Mouse (Mus musculus): Measurements from ENCODE around the gene Cblc. TPM values are rescaled to one million over a fixed set of nuclear protein-coding genes. Genes with fewer than 3 reads are reported as not detected.
A peak's percentile ranks its signal among the peaks of the same experiment; 100 is the strongest.

Gene Cblc
- polyA plus RNA-seq, 1 experiment = 17.1 TPM

- H3K36me3 ChIP-seq (ENCODE audit: control insufficient read depth, insufficient read depth, low read length, poor library complexity, severe bottlenecking) = peaks cover 15% of the 10 kb centered on the region
- H3K27me3 ChIP-seq (ENCODE audit: control insufficient read depth, insufficient read depth, low read length, poor library complexity, severe bottlenecking) = no peaks in the 10 kb centered on the region
- TF ChIP-seq EP300 (IDR thresholded peaks at IDR 0.05; ENCODE audit: insufficient read depth, low read depth, low read length) (peak; percentile 31; the same call in 1 of the 2 replicates), POLR2A (IDR thresholded peaks at IDR 0.05; ENCODE audit: insufficient read depth, low read length) (no peak)
- no peaks in the 10 kb centered on the region for H3K9me3 ChIP-seq (replicated peaks; ENCODE audit: control insufficient read depth, insufficient read depth, low read length, poor library complexity, severe bottlenecking)
- peak overlapping the region; percentile 41; the same call in 1 of the 2 replicates for H3K27ac ChIP-seq (ENCODE audit: insufficient read depth, low read length)
- H3K4me3 ChIP-seq (ENCODE audit: low read depth, low read length) = peak overlapping the region; percentile 73
- peaks cover 21% of the 10 kb centered on the region for H3K4me1 ChIP-seq (ENCODE audit: control insufficient read depth, insufficient read depth, low read length)
- H3K9ac ChIP-seq (ENCODE audit: low read depth, poor library complexity, severe bottlenecking) = peak overlapping the region; percentile 55
These were observed 50.0 kb downstream of the Cblc start for GRCm38 (mm10) chr7:19746426-19747201.

GRCm38 (mm10) chr7:19745971-19746370 is 50.6 kb downstream of the Cblc start:
- Histone ChIP-seq H3K4me3 (ENCODE audit: low read depth, low read length) (0 out of 2 replicates have a peak overlapping the region, but pooled peaks have one; percentile 11), H3K9me3 (replicated peaks; ENCODE audit: control insufficient read depth, insufficient read depth, low read length, poor library complexity, severe bottlenecking) (no peaks in the 10 kb centered on the region), H3K9ac (ENCODE audit: low read depth, poor library complexity, severe bottlenecking) (peak overlapping the region; percentile 5; the same call in 1 of the 2 replicates), H3K27me3 (ENCODE audit: control insufficient read depth, insufficient read depth, low read length, poor library complexity, severe bottlenecking) (no peaks in the 10 kb centered on the region), H3K27ac (ENCODE audit: insufficient read depth, low read length) (no peak overlapping the region), H3K36me3 (ENCODE audit: control insufficient read depth, insufficient read depth, low read length, poor library complexity, severe bottlenecking) (peaks cover 15% of the 10 kb centered on the region), H3K4me1 (ENCODE audit: control insufficient read depth, insufficient read depth, low read length) (peaks cover 21% of the 10 kb centered on the region)
- TF ChIP-seq CTCF (IDR thresholded peaks at IDR 0.05; ENCODE audit: low read depth, low read length) = no peak
- TF ChIP-seq POLR2A (IDR thresholded peaks at IDR 0.05; ENCODE audit: insufficient read depth, low read length) = no peak
- no peak for TF ChIP-seq EP300 (IDR thresholded peaks at IDR 0.05; ENCODE audit: insufficient read depth, low read depth, low read length)

GRCm38 (mm10) chr7:19744590-19745385 is 51.8 kb downstream of the Cblc start:
- no peaks in the 10 kb centered on the region for H3K9me3 ChIP-seq (replicated peaks; ENCODE audit: control insufficient read depth, insufficient read depth, low read length, poor library complexity, severe bottlenecking)
- no peaks in the 10 kb centered on the region for H3K27me3 ChIP-seq (ENCODE audit: control insufficient read depth, insufficient read depth, low read length, poor library complexity, severe bottlenecking)
- 0 out of 2 replicates have a peak overlapping the region, but pooled peaks have one; percentile 19 for H3K9ac ChIP-seq (ENCODE audit: low read depth, poor library complexity, severe bottlenecking)
- H3K36me3 ChIP-seq (ENCODE audit: control insufficient read depth, insufficient read depth, low read length, poor library complexity, severe bottlenecking) = peaks cover 20% of the 10 kb centered on the region
- H3K27ac ChIP-seq (ENCODE audit: insufficient read depth, low read length) = peak overlapping the region; percentile 16; the same call in 1 of the 2 replicates
- H3K4me3 ChIP-seq (ENCODE audit: low read depth, low read length) = no peak overlapping the region; the same call in 1 of the 2 replicates
- peaks cover 18% of the 10 kb centered on the region for H3K4me1 ChIP-seq (ENCODE audit: control insufficient read depth, insufficient read depth, low read length)
- TF ChIP-seq CTCF (IDR thresholded peaks at IDR 0.05; ENCODE audit: low read depth, low read length) = no peak
- TF ChIP-seq POLR2A (IDR thresholded peaks at IDR 0.05; ENCODE audit: insufficient read depth, low read length) = no peak
- no peak for TF ChIP-seq EP300 (IDR thresholded peaks at IDR 0.05; ENCODE audit: insufficient read depth, low read depth, low read length)

DNA sequence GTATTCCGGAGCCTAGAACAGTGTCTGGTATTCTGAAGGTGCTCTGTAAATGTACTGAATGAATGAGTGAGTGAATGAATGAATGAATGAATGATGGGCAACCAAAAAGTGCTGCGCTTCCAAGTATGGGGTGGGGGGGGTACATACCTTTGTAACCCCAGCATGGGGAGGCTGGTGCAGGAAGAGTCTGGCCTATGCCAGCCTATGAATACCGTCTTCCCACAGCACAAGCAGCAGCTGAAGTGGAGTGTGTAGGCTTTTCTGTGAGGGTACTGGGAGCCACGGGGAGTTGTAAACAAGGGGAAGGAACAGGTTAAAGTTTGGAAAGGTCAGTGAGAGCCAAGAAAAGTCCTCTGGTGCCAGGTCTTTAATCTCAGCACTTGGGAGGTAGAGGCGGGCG is 52.8 kb downstream of the Cblc start:
- H3K36me3 ChIP-seq (ENCODE audit: control insufficient read depth, insufficient read depth, low read length, poor library complexity, severe bottlenecking) = peaks cover 20% of the 10 kb centered on the region
- no peak overlapping the region for H3K9ac ChIP-seq (ENCODE audit: low read depth, poor library complexity, severe bottlenecking)
- H3K27ac ChIP-seq (ENCODE audit: insufficient read depth, low read length) = no peak overlapping the region
- no peaks in the 10 kb centered on the region for H3K27me3 ChIP-seq (ENCODE audit: control insufficient read depth, insufficient read depth, low read length, poor library complexity, severe bottlenecking)
- H3K4me1 ChIP-seq (ENCODE audit: control insufficient read depth, insufficient read depth, low read length) = peaks cover 18% of the 10 kb centered on the region
- H3K4me3 ChIP-seq (ENCODE audit: low read depth, low read length) = no peak overlapping the region
- TF ChIP-seq EP300 (IDR thresholded peaks at IDR 0.05; ENCODE audit: insufficient read depth, low read depth, low read length) (no peak), CTCF (IDR thresholded peaks at IDR 0.05; ENCODE audit: low read depth, low read length) (no peak), POLR2A (IDR thresholded peaks at IDR 0.05; ENCODE audit: insufficient read depth, low read length) (no peak)
- H3K9me3 ChIP-seq (replicated peaks; ENCODE audit: control insufficient read depth, insufficient read depth, low read length, poor library complexity, severe bottlenecking) = no peaks in the 10 kb centered on the region

GRCm38 (mm10) chr7:19742468-19742867 is 54.1 kb downstream of the Cblc start:
- H3K27ac ChIP-seq (ENCODE audit: insufficient read depth, low read length) = peak overlapping the region; percentile 98
- no peaks in the 10 kb centered on the region for H3K9me3 ChIP-seq (replicated peaks; ENCODE audit: control insufficient read depth, insufficient read depth, low read length, poor library complexity, severe bottlenecking)
- H3K36me3 ChIP-seq (ENCODE audit: control insufficient read depth, insufficient read depth, low read length, poor library complexity, severe bottlenecking) = peaks cover 28% of the 10 kb centered on the region
- no peak overlapping the region for H3K9ac ChIP-seq (ENCODE audit: low read depth, poor library complexity, severe bottlenecking)
- TF ChIP-seq CTCF (IDR thresholded peaks at IDR 0.05; ENCODE audit: low read depth, low read length) = no peak
- peak; percentile 89 for TF ChIP-seq EP300 (IDR thresholded peaks at IDR 0.05; ENCODE audit: insufficient read depth, low read depth, low read length)
- no peak for TF ChIP-seq POLR2A (IDR thresholded peaks at IDR 0.05; ENCODE audit: insufficient read depth, low read length)
- H3K4me1 ChIP-seq (ENCODE audit: control insufficient read depth, insufficient read depth, low read length) = peaks cover 18% of the 10 kb centered on the region
- no peak overlapping the region for H3K4me3 ChIP-seq (ENCODE audit: low read depth, low read length)
- no peaks in the 10 kb centered on the region for H3K27me3 ChIP-seq (ENCODE audit: control insufficient read depth, insufficient read depth, low read length, poor library complexity, severe bottlenecking)

Data from ES-Bruce4 (cell line).